Mouse (Mus musculus) stomach, embryonic 16.5 days (tissue): ENCODE measurements around the gene Plekhm1. TPM values are rescaled to one million over a fixed set of nuclear protein-coding genes. Genes with fewer than 3 reads are reported as not detected.

Source experiments
- ATAC-seq: fragments of 200-750 bp; cut with Nextera tagmentation; 2 replicates; pipeline ENCODE4 v1.8.0; 2017; ENCODE audit warnings: moderate number of reproducible peaks, moderate TSS enrichment; ENCODE audit not compliant: insufficient read depth, low FRiP score
- H3K27ac ChIP-seq: fragments of 300-500 bp; sonication (generic); 2 replicates; pipeline ENCODE4 v1.5.1; 2014; ENCODE audit warnings: low read length
- H3K27me3 ChIP-seq: fragments of 300-500 bp; sonication (generic); 2 replicates; pipeline ENCODE4 v1.6.1; 2014; ENCODE audit warnings: low read length, control low read depth, mixed read lengths; ENCODE audit not compliant: control insufficient read depth, insufficient read depth
- H3K36me3 ChIP-seq: fragments of 300-500 bp; sonication (generic); 2 replicates; pipeline ENCODE4 v1.6.1; 2014; ENCODE audit warnings: low read length; ENCODE audit not compliant: control insufficient read depth, insufficient read depth
- H3K4me1 ChIP-seq: fragments of 300-500 bp; sonication (generic); 2 replicates; pipeline ENCODE4 v1.6.1; 2014; ENCODE audit warnings: low read length, control low read depth, mixed read lengths; ENCODE audit not compliant: control insufficient read depth, insufficient read depth
- H3K4me2 ChIP-seq: fragments of 300-500 bp; sonication (generic); 2 replicates; pipeline ENCODE4 v1.6.1; 2014; ENCODE audit warnings: low read depth, low read length, mixed read lengths
- H3K4me3 ChIP-seq: fragments of 300-500 bp; sonication (generic); replicated peaks from 2 replicates; pipeline ENCODE4 v1.5.1; 2014; ENCODE audit warnings: mild to moderate bottlenecking, low read length
- H3K9ac ChIP-seq: fragments of 300-500 bp; sonication (generic); 2 replicates; pipeline ENCODE4 v1.6.1; 2014; ENCODE audit warnings: low read length
- H3K9me3 ChIP-seq: fragments of 300-500 bp; sonication (generic); replicated peaks from 2 replicates; pipeline ENCODE4 v1.6.1; 2016; ENCODE audit warnings: low read length, control low read depth; ENCODE audit not compliant: control insufficient read depth
- WGBS: fragments of 180-500 bp; shearing (Covaris S2); extraction: QIAGEN DNeasy Blood & Tissue Kit; methylation state at CpG from one replicate; pipeline ENCODE4 v1.1.7; 2014; 5-methylcytosine and 5-hydroxymethylcytosine counted together
- polyA plus RNA-seq: library from polyadenylated mRNA; unstranded; fragments of >200 nt; fragmentation: Nextera tagmentation; extraction: Ambion mirVana; gene quantifications from 2 replicates; pipeline ENCODE4 v1.2.1, GENCODE M21; 2015

The Plekhm1 gene
- polyA plus RNA-seq, 1 experiment from 2014 or later = 7.5 TPM

DNA sequence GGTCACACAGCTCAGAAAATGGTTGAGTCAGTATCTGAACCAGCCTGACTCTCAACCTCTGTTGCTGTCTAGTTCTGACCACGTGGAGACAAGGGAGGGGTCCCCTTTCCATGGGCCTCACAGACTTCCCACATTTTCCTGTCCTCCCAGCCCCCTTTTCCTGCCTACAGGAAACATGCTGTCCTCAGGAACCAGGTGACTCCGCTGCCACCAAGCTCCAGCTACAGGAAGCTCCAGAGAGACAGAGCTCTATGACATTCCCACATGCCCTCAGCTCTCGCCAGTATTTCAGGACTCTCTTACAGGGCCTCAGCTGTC is 41.3 kb downstream of the Plekhm1 start:
- H3K4me1 ChIP-seq = no peaks in the 10 kb centered on the region
- 0 out of 2 replicates have a peak, but pooled peaks cover 5% of the 10 kb centered on the region for H3K36me3 ChIP-seq
- WGBS = 68% methylated on average over 3 of the region's 3 CpGs
- H3K4me3 ChIP-seq = no peak overlapping the region
- H3K27me3 ChIP-seq = no peaks in the 10 kb centered on the region
- peak; percentile 26 for ATAC-seq
- H3K9ac ChIP-seq = no peak overlapping the region
- no peaks in the 10 kb centered on the region for H3K9me3 ChIP-seq
- H3K27ac ChIP-seq = peak overlapping the region; percentile 40; the same call in 1 of the 2 replicates
- H3K4me2 ChIP-seq = no peak overlapping the region

GRCm38 (mm10) chr11:103370397-103371221 is 41.9 kb downstream of the Plekhm1 start:
- Histone ChIP-seq H3K36me3 (0 out of 2 replicates have a peak, but pooled peaks cover 5% of the 10 kb centered on the region), H3K27ac (0 out of 2 replicates have a peak overlapping the region, but pooled peaks have one; percentile 33), H3K4me1 (no peaks in the 10 kb centered on the region), H3K9me3 (no peaks in the 10 kb centered on the region), H3K27me3 (no peaks in the 10 kb centered on the region), H3K4me3 (no peak overlapping the region), H3K4me2 (no peak overlapping the region), H3K9ac (no peak overlapping the region)
- no peak for ATAC-seq
- 79% methylated on average over 9 of the region's 9 CpGs for WGBS

DNA sequence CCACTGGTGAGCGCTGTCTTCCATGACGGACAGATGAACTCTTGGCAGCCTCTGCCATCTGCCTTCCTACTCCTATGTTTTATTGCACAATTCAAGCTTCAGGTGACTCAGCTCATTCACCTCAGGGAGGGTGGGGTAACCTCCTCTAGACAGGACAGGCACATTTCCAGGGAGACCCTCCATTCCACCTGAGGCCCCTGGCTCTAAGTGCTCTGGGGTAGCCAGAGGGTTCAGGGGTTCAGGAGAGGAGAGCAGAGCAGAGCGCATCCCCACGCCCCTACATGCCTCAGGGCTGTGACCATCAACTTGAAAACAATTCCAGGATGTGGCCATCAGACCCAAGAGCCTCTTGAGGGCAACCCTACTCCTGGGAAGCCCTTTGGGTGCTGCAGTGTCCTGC is 47.0 kb downstream of the Plekhm1 start:
- Histone ChIP-seq H3K9me3 (no peaks in the 10 kb centered on the region), H3K4me1 (peaks cover 26% of the 10 kb centered on the region), H3K4me3 (no peak overlapping the region), H3K27me3 (peaks cover 25% of the 10 kb centered on the region), H3K9ac (no peak overlapping the region), H3K27ac (no peak overlapping the region), H3K36me3 (0 out of 2 replicates have a peak, but pooled peaks cover 3% of the 10 kb centered on the region), H3K4me2 (no peak overlapping the region)
- ATAC-seq = no peak
- WGBS = 90% methylated on average over 4 of the region's 4 CpGs

DNA sequence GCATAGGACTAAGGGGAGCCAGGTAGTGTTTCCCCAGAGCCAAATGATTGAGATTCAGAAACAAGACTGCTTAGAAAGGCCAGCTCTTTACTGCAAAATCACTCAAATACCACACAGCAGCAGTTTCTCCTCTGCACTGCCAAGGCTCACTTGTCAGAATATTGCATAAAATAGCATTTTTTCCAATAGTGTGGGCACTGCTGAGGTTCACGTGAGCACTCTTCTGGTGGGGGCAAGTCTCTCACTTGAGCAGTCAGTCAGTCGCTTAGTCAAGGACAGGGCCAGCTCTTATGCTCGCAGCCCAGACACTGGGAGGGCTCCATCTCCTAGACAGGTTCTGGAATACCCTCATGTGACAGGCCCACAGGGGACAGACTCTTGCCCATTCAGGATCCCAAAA is 47.5 kb downstream of the Plekhm1 start:
- H3K27ac ChIP-seq = no peak overlapping the region; the same call in 1 of the 2 replicates
- H3K36me3 ChIP-seq = no peaks in the 10 kb centered on the region
- H3K9ac ChIP-seq = no peak overlapping the region
- H3K4me3 ChIP-seq = no peak overlapping the region
- peaks cover 28% of the 10 kb centered on the region for H3K27me3 ChIP-seq
- no peaks in the 10 kb centered on the region for H3K9me3 ChIP-seq
- no peak for ATAC-seq
- H3K4me2 ChIP-seq = no peak overlapping the region
- 83% methylated on average over 3 of the region's 3 CpGs for WGBS
- H3K4me1 ChIP-seq = peaks cover 26% of the 10 kb centered on the region

DNA sequence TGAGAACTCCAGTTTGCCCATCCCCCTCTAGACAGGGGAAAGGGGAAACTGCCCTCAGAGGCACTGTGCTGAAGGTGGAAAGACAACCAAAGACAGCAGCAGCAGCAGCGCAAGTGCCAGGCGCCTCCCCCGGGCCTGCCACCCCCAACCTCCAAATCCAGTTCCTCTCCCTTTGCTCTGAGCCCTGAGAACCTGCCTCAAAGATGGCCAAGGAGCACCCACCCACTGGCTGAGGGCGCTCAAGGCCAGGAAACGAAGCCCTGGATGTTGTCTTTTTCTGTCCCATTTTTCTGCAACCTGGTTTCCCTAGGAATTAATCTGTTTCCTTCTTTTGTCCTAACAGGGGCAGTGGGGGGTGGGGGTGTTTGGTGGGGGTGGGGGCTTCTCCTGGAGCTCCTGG is 48.2 kb downstream of the Plekhm1 start:
- peak overlapping the region; percentile 96 for H3K4me2 ChIP-seq
- H3K27ac ChIP-seq = peak overlapping the region; percentile 90; the same call in 1 of the 2 replicates
- 52% methylated on average over 5 of the region's 5 CpGs for WGBS
- H3K9ac ChIP-seq = no peak overlapping the region
- H3K4me3 ChIP-seq = no peak overlapping the region
- no peak for ATAC-seq
- peaks cover 28% of the 10 kb centered on the region for H3K4me1 ChIP-seq
- no peaks in the 10 kb centered on the region for H3K36me3 ChIP-seq
- peaks cover 28% of the 10 kb centered on the region for H3K27me3 ChIP-seq
- no peaks in the 10 kb centered on the region for H3K9me3 ChIP-seq

GRCm38 (mm10) chr11:103363214-103364148 is 49.0 kb downstream of the Plekhm1 start, which contains the start of gene Arhgap27:
Arhgap27 (minus strand) TSS chr11:103363692.
- Histone ChIP-seq H3K27me3 (peaks cover 28% of the 10 kb centered on the region), H3K36me3 (no peaks in the 10 kb centered on the region), H3K4me2 (peak within 1 kb of the TSS; percentile 96), H3K4me3 (peak within 1 kb of the TSS; percentile 56), H3K4me1 (peaks cover 33% of the 10 kb centered on the region), H3K27ac (peak within 1 kb of the TSS; percentile 90), H3K9ac (peak within 1 kb of the TSS; percentile 74), H3K9me3 (no peaks in the 10 kb centered on the region)
- ATAC-seq = peak; percentile 19; the same call in 1 of the 2 replicates
- WGBS = 3% methylated on average over 35 of the region's 35 CpGs

DNA sequence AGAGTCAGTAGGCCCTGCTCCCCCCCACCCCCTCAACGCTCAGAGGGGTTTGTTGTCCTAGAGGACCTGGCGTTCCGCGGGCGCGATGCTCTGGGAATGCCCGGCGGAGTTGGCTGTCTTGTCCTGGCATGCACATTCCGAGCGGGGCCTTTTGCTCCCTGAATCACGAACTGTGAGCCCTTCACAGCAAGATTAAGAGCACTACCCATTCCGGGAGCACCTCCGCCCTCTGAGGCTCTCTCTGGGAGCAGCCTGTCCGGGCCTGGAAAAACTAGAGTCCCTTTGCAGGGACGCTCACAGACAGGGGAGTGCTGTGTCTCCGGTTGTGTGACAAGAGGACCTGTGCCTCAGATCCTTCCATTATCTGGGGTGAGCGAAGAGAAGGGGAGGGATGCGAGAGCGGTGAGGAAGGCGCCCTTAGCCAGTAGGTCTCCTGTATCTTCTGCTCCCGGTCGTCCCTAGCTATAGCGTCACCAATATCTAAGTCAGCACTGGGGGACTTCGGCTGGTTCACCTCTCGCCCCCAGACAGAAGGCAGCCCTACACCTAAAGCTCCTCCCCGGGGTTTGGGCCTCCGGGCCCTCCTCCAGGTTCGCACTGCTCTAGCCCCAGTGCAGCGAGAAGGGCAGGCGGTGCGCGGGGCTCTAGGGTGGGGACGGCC is 49.8 kb downstream of the Plekhm1 start:
- ATAC-seq = peak; percentile 3
- H3K27me3 ChIP-seq = peaks cover 28% of the 10 kb centered on the region
- peak overlapping the region; percentile 74 for H3K9ac ChIP-seq
- H3K4me3 ChIP-seq = peak overlapping the region; percentile 56
- no peaks in the 10 kb centered on the region for H3K9me3 ChIP-seq
- no peaks in the 10 kb centered on the region for H3K36me3 ChIP-seq
- H3K4me1 ChIP-seq = peaks cover 33% of the 10 kb centered on the region
- H3K4me2 ChIP-seq = peak overlapping the region; percentile 96
- H3K27ac ChIP-seq = peak overlapping the region; percentile 90
- WGBS = 2% methylated on average over 33 of the region's 33 CpGs

DNA sequence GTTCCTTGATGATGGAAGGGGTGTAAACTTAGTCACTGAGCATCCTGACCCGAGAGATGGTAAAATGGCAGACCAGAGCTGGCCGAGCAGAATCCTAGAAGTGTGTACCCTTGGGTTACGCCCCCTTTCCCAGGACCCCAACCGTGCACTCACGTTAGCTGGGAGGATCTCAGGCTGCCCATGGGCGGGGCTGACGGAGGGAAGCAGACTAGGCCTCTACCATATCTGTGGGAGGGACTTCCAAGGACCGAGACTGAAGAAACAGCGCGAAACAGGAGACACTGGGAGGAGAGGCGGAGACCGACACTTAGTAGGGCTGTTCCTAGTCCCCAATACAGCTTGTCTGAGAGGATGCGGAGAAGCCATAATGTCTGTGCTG is 50.4 kb downstream of the Plekhm1 start:
- no peaks in the 10 kb centered on the region for H3K9me3 ChIP-seq
- H3K27me3 ChIP-seq = peaks cover 28% of the 10 kb centered on the region
- H3K9ac ChIP-seq = peak overlapping the region; percentile 74
- no peaks in the 10 kb centered on the region for H3K36me3 ChIP-seq
- H3K4me3 ChIP-seq = peak overlapping the region; percentile 56
- 5% methylated on average over 13 of the region's 13 CpGs for WGBS
- peak overlapping the region; percentile 90 for H3K27ac ChIP-seq
- H3K4me2 ChIP-seq = peak overlapping the region; percentile 96
- peaks cover 33% of the 10 kb centered on the region for H3K4me1 ChIP-seq
- ATAC-seq = no peak
